Mouse (Mus musculus) embryonic facial prominence, embryonic 15.5 days (tissue): Measurements from ENCODE around the gene Etv3. TPM values are rescaled to one million over a fixed set of nuclear protein-coding genes. Genes with fewer than 3 reads are reported as not detected.

ENCODE experiments used
- ATAC-seq: fragments of 200-750 bp; cut with Nextera tagmentation; 2 replicates; pipeline ENCODE4 v1.8.0; 2017; ENCODE audit warnings: low read depth, moderate TSS enrichment; ENCODE audit not compliant: insufficient number of reproducible peaks, low FRiP score, low TSS enrichment
- H3K27ac ChIP-seq: fragments of 300-500 bp; sonication (generic); replicated peaks from 2 replicates; pipeline ENCODE4 v1.5.1; 2015; ENCODE audit warnings: mild to moderate bottlenecking, inconsistent platforms
- H3K27me3 ChIP-seq: fragments of 300-500 bp; sonication (generic); 2 replicates; pipeline ENCODE4 v1.6.1; 2015; ENCODE audit warnings: inconsistent platforms
- H3K36me3 ChIP-seq: fragments of 300-500 bp; sonication (generic); 2 replicates; pipeline ENCODE4 v1.6.1; 2015; ENCODE audit warnings: mild to moderate bottlenecking, inconsistent platforms
- H3K4me1 ChIP-seq: fragments of 300-500 bp; sonication (generic); 2 replicates; pipeline ENCODE4 v1.6.1; 2015; ENCODE audit warnings: inconsistent platforms
- H3K4me2 ChIP-seq: fragments of 300-500 bp; sonication (generic); replicated peaks from 2 replicates; pipeline ENCODE4 v1.6.1; 2015; ENCODE audit warnings: mild to moderate bottlenecking, inconsistent platforms
- H3K4me3 ChIP-seq: fragments of 300-500 bp; sonication (generic); replicated peaks from 2 replicates; pipeline ENCODE4 v1.5.1; 2015; ENCODE audit warnings: mild to moderate bottlenecking, inconsistent platforms
- H3K9ac ChIP-seq: fragments of 300-500 bp; sonication (generic); 2 replicates; pipeline ENCODE4 v1.6.1; 2015; ENCODE audit warnings: inconsistent platforms
- H3K9me3 ChIP-seq: fragments of 300-500 bp; sonication (generic); replicated peaks from 2 replicates; pipeline ENCODE4 v1.6.1; 2016; ENCODE audit warnings: inconsistent platforms
- WGBS: fragments of 180-500 bp; shearing (Covaris S2); methylation state at CpG from one replicate; pipeline ENCODE4 v1.1.7; 2015; 5-methylcytosine and 5-hydroxymethylcytosine counted together
- polyA plus RNA-seq: library from polyadenylated mRNA; unstranded; fragments of >200 nt; fragmentation: Nextera tagmentation; extraction: Ambion mirVana; gene quantifications from 2 replicates; pipeline ENCODE4 v1.2.1, GENCODE M21; 2015

The Etv3 gene
- polyA plus RNA-seq, 1 experiment from 2014 or later = 23.2 TPM

DNA sequence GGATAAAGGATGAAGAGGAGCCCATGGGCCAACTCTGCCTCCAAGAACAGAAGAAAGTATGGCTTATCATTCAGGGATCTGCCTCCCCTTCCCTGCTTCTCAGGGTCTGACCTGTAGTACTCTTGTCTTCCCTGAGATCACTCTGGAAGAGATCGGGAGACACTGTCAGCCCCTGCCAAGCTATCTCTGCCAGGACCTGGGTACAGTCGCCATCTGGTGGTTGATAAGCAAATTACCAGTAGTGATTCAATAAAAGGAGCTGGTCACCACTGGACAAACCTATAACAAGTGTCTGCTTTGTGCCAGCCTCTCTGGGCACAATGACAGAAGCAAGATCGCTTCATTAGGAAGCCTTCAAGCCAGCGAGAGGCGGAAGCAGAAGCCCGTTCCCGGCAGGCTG lies 20.9 kb upstream of the Etv3 start:
- no peak overlapping the region for H3K27ac ChIP-seq
- no peak overlapping the region for H3K9ac ChIP-seq
- H3K4me3 ChIP-seq = no peak overlapping the region
- no peaks in the 10 kb centered on the region for H3K36me3 ChIP-seq
- 0 out of 2 replicates have a peak, but pooled peaks cover 7% of the 10 kb centered on the region for H3K27me3 ChIP-seq
- peaks cover 22% of the 10 kb centered on the region for H3K4me1 ChIP-seq
- no peak for ATAC-seq
- no peaks in the 10 kb centered on the region for H3K9me3 ChIP-seq
- no peak overlapping the region for H3K4me2 ChIP-seq
- 21% methylated on average over 7 of the region's 7 CpGs for WGBS

DNA sequence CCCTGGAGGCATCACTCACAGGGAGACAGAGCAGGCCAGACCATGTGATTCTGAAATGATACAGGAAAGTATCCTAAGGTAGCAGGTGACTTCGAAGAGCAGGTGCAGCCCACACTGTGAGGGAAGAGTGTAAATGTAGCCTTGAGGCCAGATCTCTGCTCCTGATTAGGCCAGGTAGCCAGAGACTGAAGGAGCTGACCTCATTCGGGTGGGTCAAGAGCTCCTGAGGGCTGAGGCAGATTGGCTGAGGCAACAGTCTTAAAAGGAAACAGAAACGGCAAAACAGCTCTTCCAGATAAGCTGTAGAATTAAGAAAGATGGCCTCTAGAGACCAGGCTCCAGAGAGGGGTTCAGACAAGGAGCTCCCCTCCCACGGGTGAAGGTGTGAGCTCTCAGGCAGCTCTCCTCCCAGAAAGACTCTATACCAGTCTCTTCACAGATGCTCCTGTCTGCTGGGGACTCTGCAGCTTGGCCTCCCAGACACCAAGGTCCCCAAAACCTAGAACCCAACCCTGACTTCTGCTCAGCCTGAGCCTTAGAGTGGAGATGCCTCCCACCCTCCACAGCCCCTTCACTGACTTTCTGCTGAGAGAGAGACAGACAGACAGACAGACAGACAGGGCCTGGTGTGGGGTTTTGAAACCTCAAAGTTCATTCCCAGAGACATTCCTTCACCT lies 20.3 kb upstream of the Etv3 start:
- WGBS = 39% methylated on average over 4 of the region's 4 CpGs

DNA sequence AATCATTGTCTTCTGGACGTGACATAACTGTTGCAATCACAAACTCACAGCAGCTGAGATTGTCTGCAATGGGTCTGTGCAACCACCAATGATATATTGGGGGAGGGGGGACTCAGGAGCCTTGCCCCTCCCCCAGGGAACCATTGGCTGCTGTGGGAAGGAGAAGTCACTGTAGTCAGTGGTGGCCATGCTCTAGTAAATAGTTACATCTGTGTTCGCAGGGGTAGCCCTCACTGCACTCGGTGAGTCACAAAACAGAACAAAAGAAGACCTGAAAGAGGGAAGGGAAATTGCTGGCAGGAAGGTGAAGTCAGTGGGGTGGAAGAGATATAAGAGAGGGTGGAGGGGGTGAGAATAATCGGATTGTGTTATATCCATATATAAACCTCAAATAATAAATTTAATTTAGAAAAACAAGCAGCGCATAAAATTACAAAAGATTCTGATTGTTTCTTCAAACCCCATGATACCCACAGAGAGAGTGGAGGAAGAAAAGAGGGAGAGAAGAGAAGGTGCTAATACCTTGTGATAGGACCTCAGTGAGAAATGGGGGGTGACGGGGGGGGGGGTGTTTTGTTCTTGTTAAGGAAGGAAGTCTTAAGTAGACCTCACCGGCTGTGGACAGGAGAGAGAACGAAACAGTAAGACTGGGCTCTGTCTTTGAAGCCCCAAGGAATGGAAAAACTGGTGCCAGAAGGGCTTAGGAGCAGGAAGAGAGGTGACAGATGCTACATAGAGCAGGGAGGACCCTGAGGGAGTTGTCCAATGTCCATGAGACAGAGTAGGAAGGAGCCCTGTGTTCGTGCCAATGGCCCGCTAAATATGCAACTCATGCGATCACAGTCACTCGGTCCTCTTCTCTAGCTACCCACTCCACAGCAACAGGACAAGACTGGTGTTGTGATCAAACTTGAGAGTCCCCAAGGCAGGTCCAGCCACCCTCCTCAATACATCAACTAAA lies 18.5 kb upstream of the Etv3 start:
- Histone ChIP-seq H3K4me2 (no peak overlapping the region), H3K27me3 (0 out of 2 replicates have a peak, but pooled peaks cover 2% of the 10 kb centered on the region), H3K27ac (no peak overlapping the region), H3K4me3 (no peak overlapping the region), H3K36me3 (no peaks in the 10 kb centered on the region), H3K9me3 (no peaks in the 10 kb centered on the region), H3K4me1 (peaks cover 16% of the 10 kb centered on the region), H3K9ac (no peak overlapping the region)
- WGBS = 65% methylated on average over 12 of the region's 12 CpGs
- no peak for ATAC-seq

More for the DNA sequence above, 20.3 kb upstream of the Etv3 start:
- Histone ChIP-seq H3K27ac (no peak overlapping the region), H3K36me3 (no peaks in the 10 kb centered on the region), H3K9ac (no peak overlapping the region; the same call in 1 of the 2 replicates), H3K4me1 (peaks cover 24% of the 10 kb centered on the region), H3K27me3 (0 out of 2 replicates have a peak, but pooled peaks cover 7% of the 10 kb centered on the region), H3K4me2 (no peak overlapping the region), H3K9me3 (no peaks in the 10 kb centered on the region), H3K4me3 (no peak overlapping the region)
- ATAC-seq = no peak

GRCm38 (mm10) chr3:87508205-87508901 lies 16.9 kb upstream of the Etv3 start:
- Histone ChIP-seq H3K27ac (no peak overlapping the region), H3K4me2 (peak overlapping the region; percentile 21), H3K9me3 (no peaks in the 10 kb centered on the region), H3K9ac (no peak overlapping the region), H3K4me1 (peaks cover 21% of the 10 kb centered on the region), H3K36me3 (no peaks in the 10 kb centered on the region), H3K4me3 (no peak overlapping the region), H3K27me3 (0 out of 2 replicates have a peak, but pooled peaks cover 2% of the 10 kb centered on the region)
- 26% methylated on average over 17 of the region's 17 CpGs for WGBS
- ATAC-seq = peak; percentile 66; the same call in 1 of the 2 replicates

- H3K36me3 ChIP-seq = no peaks in the 10 kb centered on the region
- WGBS = 40% methylated on average over 4 of the region's 4 CpGs
- no peak overlapping the region for H3K4me2 ChIP-seq
- H3K9ac ChIP-seq = no peak overlapping the region
- no peaks in the 10 kb centered on the region for H3K27me3 ChIP-seq
- peaks cover 21% of the 10 kb centered on the region for H3K4me1 ChIP-seq
- H3K27ac ChIP-seq = no peak overlapping the region
- H3K9me3 ChIP-seq = no peaks in the 10 kb centered on the region
- no peak for ATAC-seq
- H3K4me3 ChIP-seq = no peak overlapping the region
Observed at GRCm38 (mm10) chr3:87509061-87509460, 16.1 kb upstream of the Etv3 start.

DNA sequence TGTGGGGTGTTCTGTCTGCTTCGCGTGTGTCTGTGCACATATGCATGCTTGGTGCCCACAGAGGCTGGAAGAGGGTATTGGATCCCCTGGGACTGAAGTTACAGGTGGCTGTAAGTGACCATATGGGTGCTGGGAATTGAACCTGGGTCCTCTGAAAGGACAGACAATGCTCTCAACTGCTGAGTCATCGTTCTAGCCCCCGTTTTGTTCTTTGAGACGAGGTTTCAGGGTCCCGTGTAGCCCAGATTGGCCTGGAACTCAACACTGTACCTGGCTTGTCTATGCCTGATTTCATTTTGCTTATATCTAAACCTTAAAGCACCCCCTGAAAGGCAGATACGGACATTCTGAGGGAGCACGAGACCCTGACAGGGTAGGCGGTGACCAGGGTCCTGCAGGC lies 14.4 kb upstream of the Etv3 start:
- no peaks in the 10 kb centered on the region for H3K27me3 ChIP-seq
- H3K4me1 ChIP-seq = peaks cover 22% of the 10 kb centered on the region
- H3K4me3 ChIP-seq = no peak overlapping the region
- H3K9me3 ChIP-seq = no peaks in the 10 kb centered on the region
- no peak overlapping the region for H3K4me2 ChIP-seq
- 85% methylated on average over 9 of the region's 9 CpGs for WGBS
- no peak overlapping the region for H3K27ac ChIP-seq
- no peak for ATAC-seq
- no peaks in the 10 kb centered on the region for H3K36me3 ChIP-seq
- no peak overlapping the region for H3K9ac ChIP-seq

DNA sequence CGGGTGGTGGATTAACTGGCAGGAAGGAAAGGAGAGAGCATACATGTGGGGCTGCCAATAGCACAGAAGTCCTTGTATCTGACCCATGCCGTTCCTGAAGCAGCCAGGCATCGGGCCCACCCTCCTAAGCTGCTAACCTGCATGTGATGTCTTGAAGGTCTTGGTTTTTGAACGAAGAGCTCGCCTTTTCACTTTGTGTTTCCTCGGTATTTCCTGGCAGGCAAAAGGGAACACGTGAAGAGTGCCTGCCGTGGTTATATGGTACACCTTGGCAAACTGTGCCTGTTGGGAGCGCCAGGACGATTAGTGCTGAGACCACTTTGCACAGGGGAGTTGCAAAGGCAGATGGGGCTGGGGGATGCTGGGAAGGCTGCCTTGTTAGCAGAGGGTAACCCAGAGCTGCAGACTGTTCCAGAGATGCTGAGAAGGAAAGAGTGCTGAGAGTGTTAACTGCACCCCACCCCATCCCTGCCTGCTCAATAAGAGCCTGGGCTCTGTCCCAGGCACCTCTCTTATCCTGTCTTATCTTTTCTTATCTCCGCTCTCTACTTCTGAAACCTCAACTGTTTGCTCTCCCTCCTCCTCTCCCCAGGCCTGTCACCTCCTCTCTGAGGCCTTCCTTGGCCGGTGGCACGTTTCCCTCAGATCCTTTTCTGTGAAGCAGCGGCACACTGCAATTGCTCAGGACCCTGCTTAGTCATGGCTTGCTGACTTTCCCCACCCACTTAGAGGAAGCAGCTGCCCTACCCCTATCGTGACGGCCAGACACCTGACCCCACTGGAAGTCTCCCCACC lies 13.0 kb upstream of the Etv3 start:
- Histone ChIP-seq H3K36me3 (no peaks in the 10 kb centered on the region), H3K4me3 (no peak overlapping the region), H3K27ac (no peak overlapping the region), H3K4me2 (no peak overlapping the region), H3K4me1 (peaks cover 27% of the 10 kb centered on the region), H3K9ac (no peak overlapping the region), H3K27me3 (no peaks in the 10 kb centered on the region), H3K9me3 (no peaks in the 10 kb centered on the region)
- WGBS = 46% methylated on average over 16 of the region's 16 CpGs
- no peak for ATAC-seq

- no peak for ATAC-seq
- H3K4me2 ChIP-seq = no peak overlapping the region
- H3K4me3 ChIP-seq = no peak overlapping the region
- H3K36me3 ChIP-seq = no peaks in the 10 kb centered on the region
- WGBS = 44% methylated on average over 13 of the region's 13 CpGs
- no peak overlapping the region for H3K27ac ChIP-seq
- H3K9ac ChIP-seq = no peak overlapping the region
- no peaks in the 10 kb centered on the region for H3K27me3 ChIP-seq
- H3K4me1 ChIP-seq = 0 out of 2 replicates have a peak, but pooled peaks cover 14% of the 10 kb centered on the region
- H3K9me3 ChIP-seq = no peaks in the 10 kb centered on the region
Observed at GRCm38 (mm10) chr3:87515567-87516081, 9.6 kb upstream of the Etv3 start.

- no peaks in the 10 kb centered on the region for H3K27me3 ChIP-seq
- H3K27ac ChIP-seq = peak overlapping the region; percentile 60
- no peaks in the 10 kb centered on the region for H3K9me3 ChIP-seq
- no peaks in the 10 kb centered on the region for H3K36me3 ChIP-seq
- no peak for ATAC-seq
- H3K4me2 ChIP-seq = no peak overlapping the region
- 0 out of 2 replicates have a peak, but pooled peaks cover 10% of the 10 kb centered on the region for H3K4me1 ChIP-seq
- no peak overlapping the region for H3K9ac ChIP-seq
- H3K4me3 ChIP-seq = no peak overlapping the region
Observed at GRCm38 (mm10) chr3:87518425-87518824, 6.8 kb upstream of the Etv3 start.

DNA sequence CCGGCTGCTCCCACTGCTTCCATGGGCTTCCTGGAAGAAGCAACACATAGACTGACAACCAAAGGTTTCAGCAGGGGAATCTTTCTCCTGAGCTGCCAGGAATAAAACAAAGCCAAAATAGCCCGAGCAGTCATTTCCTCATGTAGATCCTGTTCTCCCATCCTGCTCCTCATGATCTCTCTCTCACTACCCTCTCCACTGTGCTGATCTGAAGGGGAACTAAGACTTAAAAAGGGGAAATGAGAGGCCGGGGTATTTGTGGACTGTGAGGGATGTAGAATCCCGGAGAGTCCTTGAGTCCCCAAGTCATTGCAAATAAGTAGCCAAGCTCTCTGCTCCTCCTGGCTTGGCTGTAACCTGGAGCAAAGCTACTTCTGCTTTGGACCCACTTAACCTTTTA lies 4.1 kb upstream of the Etv3 start:
- Histone ChIP-seq H3K4me3 (no peak overlapping the region), H3K27ac (no peak overlapping the region), H3K36me3 (no peaks in the 10 kb centered on the region), H3K9ac (no peak overlapping the region), H3K4me1 (peaks cover 9% of the 10 kb centered on the region), H3K9me3 (no peaks in the 10 kb centered on the region), H3K27me3 (no peaks in the 10 kb centered on the region), H3K4me2 (no peak overlapping the region)
- WGBS = 77% methylated on average over 4 of the region's 4 CpGs
- no peak for ATAC-seq
